Mouse (Mus musculus) MEL (cell line): ENCODE results near the gene Anln.

Experiments
- CHD1 ChIP-seq: IDR thresholded peaks from 2 replicates; pipeline ENCODE4 v1.6.1; 2012; ENCODE audit warnings: low read depth, mild to moderate bottlenecking, inconsistent platforms, low read length, improper control_type of control experiment
- CTCF ChIP-seq, 3 experiments: IDR thresholded peaks in 2 of 3; conservative IDR thresholded peaks in 1 of 3; 2 replicates each; pipeline ENCODE4 v1.5.1; 2011 to 2012; ENCODE audit warnings: low read length in 3 of 3, low read depth in 2 of 3, mild to moderate bottlenecking in 2 of 3, improper control_type of control experiment in 1 of 3, inconsistent platforms in 1 of 3, mixed read lengths in 1 of 3, moderate library complexity in 1 of 3; ENCODE audit not compliant: control insufficient read depth in 1 of 3, insufficient read depth in 1 of 3, poor library complexity in 1 of 3, severe bottlenecking in 1 of 3
- E2F4 ChIP-seq: IDR thresholded peaks from 2 replicates; pipeline ENCODE4 v1.6.1; 2011; ENCODE audit warnings: low read depth, low read length, improper control_type of control experiment, borderline replicate concordance
- MAX ChIP-seq: IDR thresholded peaks from 2 replicates; pipeline ENCODE4 v1.6.1; 2011; ENCODE audit warnings: low read length, improper control_type of control experiment
- NRF1 ChIP-seq: IDR thresholded peaks from 2 replicates; pipeline ENCODE4 v1.6.1; 2014; ENCODE audit warnings: low read depth, mild to moderate bottlenecking, inconsistent platforms, low read length, improper control_type of control experiment, moderate library complexity; ENCODE audit not compliant: poor library complexity, insufficient read depth, severe bottlenecking
- POLR2A ChIP-seq, 2 experiments: IDR thresholded peaks; 2 replicates each; pipeline ENCODE4 v1.6.1; 2011 to 2012; ENCODE audit warnings: low read length in 2 of 2, mild to moderate bottlenecking in 2 of 2, control low read depth in 1 of 2, improper control_type of control experiment in 1 of 2, low read depth in 1 of 2, moderate library complexity in 1 of 2; ENCODE audit not compliant: control insufficient read depth in 1 of 2, insufficient read depth in 1 of 2, poor library complexity in 1 of 2
- ZKSCAN1 ChIP-seq: IDR thresholded peaks from 2 replicates; pipeline ENCODE4 v1.6.1; 2012; ENCODE audit warnings: low read depth, mild to moderate bottlenecking, inconsistent platforms, low read length, improper control_type of control experiment, moderate library complexity

DNA sequence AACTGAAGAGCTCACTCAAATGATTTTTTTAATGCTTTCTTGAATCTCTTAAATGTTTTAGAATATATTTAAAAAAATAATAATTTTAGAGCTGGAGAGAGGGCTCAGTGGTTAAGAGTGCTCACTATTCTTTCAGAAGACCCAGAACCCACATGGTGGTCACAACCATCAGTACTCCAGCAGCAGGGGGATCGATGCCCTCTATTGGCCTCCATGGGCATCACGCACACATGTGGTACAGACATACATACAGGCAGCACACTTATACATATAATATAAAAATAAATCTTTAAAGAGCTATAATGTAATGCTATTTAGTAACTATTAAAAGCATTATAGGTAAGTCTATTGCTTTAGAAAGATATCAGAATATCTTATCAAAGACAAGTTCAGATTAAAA, 51.8 kb downstream of the Anln start:
- TF ChIP-seq MAX (no peak), NRF1 (no peak), CTCF (IDR thresholded peaks at IDR 0.05 in 2 of 3, conservative IDR thresholded peaks at IDR 0.05 in 1 of 3; ENCODE audit: control insufficient read depth in 1 of 3, insufficient read depth in 1 of 3, low read depth in 2 of 3, low read length in 3 of 3, poor library complexity in 1 of 3, severe bottlenecking in 1 of 3) (peak in 2 of 3 experiments; percentile 54 to 79; a peak in 3 of 6 replicates), POLR2A (IDR thresholded peaks at IDR 0.05; ENCODE audit: control insufficient read depth in 1 of 2, insufficient read depth in 1 of 2, low read depth in 1 of 2, low read length in 2 of 2, poor library complexity in 1 of 2) (no peak), CHD1 (no peak), ZKSCAN1 (no peak), E2F4 (no peak)
